Mouse (Mus musculus) MEL (cell line): ENCODE results near the gene Lilr4b.

Experiments
- CTCF ChIP-seq, 3 experiments: IDR thresholded peaks in 2 of 3; conservative IDR thresholded peaks in 1 of 3; 2 replicates each; pipeline ENCODE4 v1.5.1; 2011 to 2012; ENCODE audit warnings: low read length in 3 of 3, low read depth in 2 of 3, mild to moderate bottlenecking in 2 of 3, improper control_type of control experiment in 1 of 3, inconsistent platforms in 1 of 3, mixed read lengths in 1 of 3, moderate library complexity in 1 of 3; ENCODE audit not compliant: control insufficient read depth in 1 of 3, insufficient read depth in 1 of 3, poor library complexity in 1 of 3, severe bottlenecking in 1 of 3
- TCF12 ChIP-seq: IDR thresholded peaks from 2 replicates; pipeline ENCODE4 v1.6.1; 2014; ENCODE audit warnings: low read depth, mild to moderate bottlenecking, inconsistent platforms, low read length, improper control_type of control experiment, moderate library complexity
- USF2 ChIP-seq, 2 experiments: IDR thresholded peaks; 2 replicates each; pipeline ENCODE4 v1.6.1; 2011 to 2012; ENCODE audit warnings: improper control_type of control experiment in 2 of 2, low read length in 2 of 2, borderline replicate concordance in 1 of 2, inconsistent platforms in 1 of 2, low read depth in 1 of 2, mild to moderate bottlenecking in 1 of 2; ENCODE audit not compliant: insufficient read depth in 1 of 2

- TF ChIP-seq TCF12 (peak; percentile 32; the same call in 1 of the 2 replicates), CTCF (IDR thresholded peaks at IDR 0.05 in 2 of 3, conservative IDR thresholded peaks at IDR 0.05 in 1 of 3; ENCODE audit: control insufficient read depth in 1 of 3, insufficient read depth in 1 of 3, low read depth in 2 of 3, low read length in 3 of 3, poor library complexity in 1 of 3, severe bottlenecking in 1 of 3) (no peak), USF2 (IDR thresholded peaks at IDR 0.05; ENCODE audit: borderline replicate concordance in 1 of 2, insufficient read depth in 1 of 2, low read depth in 1 of 2, low read length in 2 of 2) (no peak)
These were observed 49.1 kb downstream of the Lilr4b start for GRCm38 (mm10) chr10:51529497-51529896.
